Mouse (Mus musculus): Measurements from ENCODE around the gene Atp1a2. TPM values are rescaled to one million over a fixed set of nuclear protein-coding genes. Genes with fewer than 3 reads are reported as not detected.

Gene Atp1a2
- total and polyA plus RNA-seq, 3 experiments, result 0.07 to 0.23 (median 0.13) TPM

- no peak overlapping the region for H3K27ac ChIP-seq (ENCODE audit: insufficient read depth, low read depth)
- dilution Hi-C loops (cut with MboI; ENCODE audit: extremely low pct_ligation_motif_present, extremely low pct_unique_long_range_greater_than_20kb, low sequenced_read_pairs), result no loop called here
- no peak overlapping the region for H3K4me2 ChIP-seq (ENCODE audit: insufficient read depth, low read depth, poor library complexity, severe bottlenecking)
- no peaks in the 10 kb centered on the region for H3K79me2 ChIP-seq (replicated peaks; ENCODE audit: control insufficient read depth, extremely low read depth, insufficient read depth, poor library complexity, severe bottlenecking)
- DNase-seq (ENCODE audit: extremely low read depth), result no peak
- H3K4me3 ChIP-seq (replicated peaks in 1 of 3; ENCODE audit: low read depth in 2 of 3, low read length in 2 of 3, poor library complexity in 1 of 3), result no peak overlapping the region
- H3K4me1 ChIP-seq (ENCODE audit: control insufficient read depth in 1 of 2, insufficient read depth in 2 of 2), result peaks cover 7 to 36% of the 10 kb centered on the region in 2 experiments
- H3K9ac ChIP-seq (ENCODE audit: insufficient read depth, low read depth), result no peak overlapping the region
- H3K27me3 ChIP-seq (replicated peaks), result no peaks in the 10 kb centered on the region
- in situ Hi-C loops (cut with MboI; ENCODE audit: low pct_ligation_motif_present, low pct_unique_long_range_greater_than_20kb, low sequenced_read_pairs), result no loop called here
- H3K9me3 ChIP-seq (replicated peaks; ENCODE audit: low read length), result no peaks in the 10 kb centered on the region
- no peaks in the 10 kb centered on the region for H3K36me3 ChIP-seq (replicated peaks in 1 of 2; ENCODE audit: control insufficient read depth in 1 of 2, insufficient read depth in 1 of 2, low read length in 1 of 2)
- TF ChIP-seq KAT2A (IDR thresholded peaks at IDR 0.05; ENCODE audit: insufficient replicate concordance, low read length) (no peak), SIN3A (IDR thresholded peaks at IDR 0.05; ENCODE audit: low read length) (no peak), GABPA (IDR thresholded peaks at IDR 0.05; ENCODE audit: insufficient replicate concordance, low read depth, low read length) (no peak), NELFE (IDR thresholded peaks at IDR 0.05; ENCODE audit: low read depth, low read length) (no peak), ETS1 (conservative IDR thresholded peaks at IDR 0.05; ENCODE audit: low read depth, low read length) (no peak), CHD1 (IDR thresholded peaks at IDR 0.05; ENCODE audit: low read depth, low read length) (no peak), ELF1 (IDR thresholded peaks at IDR 0.05; ENCODE audit: low read depth, low read length) (no peak), USF2 (conservative IDR thresholded peaks at IDR 0.05; ENCODE audit: low read depth, low read length) (no peak), PAX5 (IDR thresholded peaks at IDR 0.05; ENCODE audit: low read length) (no peak), ZC3H11A (IDR thresholded peaks at IDR 0.05; ENCODE audit: low read depth, low read length) (no peak), BHLHE40 (IDR thresholded peaks at IDR 0.05; ENCODE audit: low read depth, low read length) (no peak), TCF12 (IDR thresholded peaks at IDR 0.05; ENCODE audit: low read depth, low read length) (no peak), ZNF384 (IDR thresholded peaks at IDR 0.05; ENCODE audit: low read depth, low read length) (no peak), MAFK (IDR thresholded peaks at IDR 0.05; ENCODE audit: insufficient replicate concordance, low read length) (no peak), MXI1 (IDR thresholded peaks at IDR 0.05; ENCODE audit: low read depth, low read length) (no peak)
Observed at GRCm38 (mm10) chr1:172283073-172283472, 14.8 kb downstream of the Atp1a2 start.

DNA sequence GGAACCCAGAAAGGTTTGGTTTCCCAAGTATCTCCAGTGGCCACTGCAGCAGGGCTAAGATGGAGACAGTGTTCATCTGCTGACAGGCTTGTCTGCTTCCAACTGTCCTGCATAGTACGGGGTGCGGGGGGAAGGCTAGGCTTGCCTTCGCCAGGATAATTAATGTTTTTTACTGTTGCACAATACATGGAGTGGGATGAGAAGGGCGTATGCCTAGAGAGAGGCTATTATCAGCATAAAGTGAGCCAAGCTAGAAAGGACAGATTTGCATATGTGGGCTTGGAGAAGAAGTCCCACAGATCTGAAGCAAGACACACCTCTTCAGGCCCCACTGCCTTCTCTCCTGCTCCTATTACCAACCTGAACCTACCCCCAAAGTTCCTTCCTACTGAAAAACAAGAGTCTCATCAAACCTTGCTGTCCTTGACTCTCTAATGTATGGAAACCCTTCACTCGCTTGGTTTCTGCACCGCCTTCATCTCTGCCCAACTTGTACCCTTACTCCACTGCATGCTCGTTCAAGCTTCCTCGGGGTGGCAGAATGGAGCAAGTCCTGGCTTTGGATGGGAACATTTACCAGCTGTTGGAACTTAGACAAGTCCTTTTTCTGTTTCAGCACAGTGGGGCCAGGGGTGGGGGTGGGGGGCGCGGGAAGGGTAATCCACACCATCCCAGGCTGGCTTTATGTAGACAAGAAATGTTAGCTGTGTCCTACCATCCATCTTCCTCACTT lies 16.2 kb downstream of the Atp1a2 start:
- Histone ChIP-seq H3K27ac (ENCODE audit: insufficient read depth, low read depth) (no peak overlapping the region), H3K4me3 (replicated peaks in 1 of 3; ENCODE audit: low read depth in 2 of 3, low read length in 2 of 3, poor library complexity in 1 of 3) (no peak overlapping the region), H3K4me2 (ENCODE audit: insufficient read depth, low read depth, poor library complexity, severe bottlenecking) (no peak overlapping the region), H3K36me3 (replicated peaks in 1 of 2; ENCODE audit: control insufficient read depth in 1 of 2, insufficient read depth in 1 of 2, low read length in 1 of 2) (no peaks in the 10 kb centered on the region), H3K9me3 (replicated peaks; ENCODE audit: low read length) (no peaks in the 10 kb centered on the region), H3K79me2 (replicated peaks; ENCODE audit: control insufficient read depth, extremely low read depth, insufficient read depth, poor library complexity, severe bottlenecking) (no peaks in the 10 kb centered on the region), H3K4me1 (ENCODE audit: control insufficient read depth in 1 of 2, insufficient read depth in 2 of 2) (peaks cover 14 to 50% of the 10 kb centered on the region in 2 experiments), H3K27me3 (replicated peaks) (no peaks in the 10 kb centered on the region), H3K9ac (ENCODE audit: insufficient read depth, low read depth) (no peak overlapping the region)
- TF ChIP-seq KAT2A (IDR thresholded peaks at IDR 0.05; ENCODE audit: insufficient replicate concordance, low read length) (no peak), CTCF (conservative IDR thresholded peaks at IDR 0.05 in 1 of 2, IDR thresholded peaks at IDR 0.05 in 1 of 2; ENCODE audit: low read depth in 2 of 2, low read length in 2 of 2) (peak in 1 of 2 experiments; percentile 23; a peak in 1 of 4 replicates)
- dilution Hi-C loops (cut with MboI; ENCODE audit: extremely low pct_ligation_motif_present, extremely low pct_unique_long_range_greater_than_20kb, low sequenced_read_pairs), result no loop called here
- peak; percentile 27 for DNase-seq (ENCODE audit: extremely low read depth)
- in situ Hi-C loops (cut with MboI; ENCODE audit: low pct_ligation_motif_present, low pct_unique_long_range_greater_than_20kb, low sequenced_read_pairs), result no loop called here

Data from CH12.LX (cell line).